Mouse (Mus musculus): Measurements from ENCODE around the gene Slc1a5. TPM values are rescaled to one million over a fixed set of nuclear protein-coding genes. Genes with fewer than 3 reads are reported as not detected.

Gene Slc1a5
- polyA plus RNA-seq, 1 experiment from 2014 or later = 8.8 TPM

- ATAC-seq (ENCODE audit: low read depth) = no peak
- WGBS = 26% methylated on average over 8 of the region's 8 CpGs
- Histone ChIP-seq H3K4me1 (replicated peaks) (peaks cover 5% of the 10 kb centered on the region; the same call in 1 of the 2 replicates), H3K36me3 (no peaks in the 10 kb centered on the region), H3K9ac (no peak overlapping the region), H3K27ac (replicated peaks) (no peak overlapping the region), H3K9me3 (no peaks in the 10 kb centered on the region), H3K4me3 (no peak overlapping the region), H3K27me3 (no peaks in the 10 kb centered on the region), H3K4me2 (no peak overlapping the region)
Observed at GRCm38 (mm10) chr7:16760292-16760691, 20.8 kb upstream of the Slc1a5 start.

GRCm38 (mm10) chr7:16761005-16761481 is 20.1 kb upstream of the Slc1a5 start:
- no peak overlapping the region for H3K27ac ChIP-seq (replicated peaks)
- H3K4me1 ChIP-seq (replicated peaks) = peaks cover 5% of the 10 kb centered on the region; the same call in 1 of the 2 replicates
- H3K9me3 ChIP-seq = no peaks in the 10 kb centered on the region
- H3K4me3 ChIP-seq = no peak overlapping the region
- no peak for ATAC-seq (ENCODE audit: low read depth)
- WGBS = 53% methylated on average over 10 of the region's 10 CpGs
- no peaks in the 10 kb centered on the region for H3K27me3 ChIP-seq
- no peaks in the 10 kb centered on the region for H3K36me3 ChIP-seq
- no peak overlapping the region for H3K4me2 ChIP-seq
- no peak overlapping the region for H3K9ac ChIP-seq

- H3K4me3 ChIP-seq = no peak overlapping the region
Observed at GRCm38 (mm10) chr7:16761630-16762029, 19.5 kb upstream of the Slc1a5 start.

GRCm38 (mm10) chr7:16763463-16764218 is 17.5 kb upstream of the Slc1a5 start:
- no peaks in the 10 kb centered on the region for H3K9me3 ChIP-seq

More at GRCm38 (mm10) chr7:16761630-16762029, 19.5 kb upstream of the Slc1a5 start:
- H3K27ac ChIP-seq (replicated peaks) = no peak overlapping the region
- no peak for ATAC-seq (ENCODE audit: low read depth)
- peaks cover 5% of the 10 kb centered on the region; the same call in 1 of the 2 replicates for H3K4me1 ChIP-seq (replicated peaks)
- H3K9me3 ChIP-seq = no peaks in the 10 kb centered on the region
- H3K27me3 ChIP-seq = no peaks in the 10 kb centered on the region
- no peak overlapping the region for H3K4me2 ChIP-seq
- no peaks in the 10 kb centered on the region for H3K36me3 ChIP-seq
- no peak overlapping the region for H3K9ac ChIP-seq
- 42% methylated on average over 5 of the region's 5 CpGs for WGBS

GRCm38 (mm10) chr7:16766443-16766842 is 14.7 kb upstream of the Slc1a5 start:
- H3K4me2 ChIP-seq = no peak overlapping the region
- H3K27me3 ChIP-seq = no peaks in the 10 kb centered on the region
- H3K9me3 ChIP-seq = no peaks in the 10 kb centered on the region; the same call in 1 of the 2 replicates
- no peak for ATAC-seq (ENCODE audit: low read depth)
- no peak overlapping the region for H3K4me3 ChIP-seq
- H3K9ac ChIP-seq = no peak overlapping the region
- WGBS = 17% methylated on average over 2 of the region's 2 CpGs
- no peak overlapping the region for H3K27ac ChIP-seq (replicated peaks)
- H3K4me1 ChIP-seq (replicated peaks) = no peaks in the 10 kb centered on the region; the same call in 1 of the 2 replicates
- H3K36me3 ChIP-seq = no peaks in the 10 kb centered on the region

More at GRCm38 (mm10) chr7:16763463-16764218, 17.5 kb upstream of the Slc1a5 start:
- Histone ChIP-seq H3K27ac (replicated peaks) (no peak overlapping the region), H3K36me3 (no peaks in the 10 kb centered on the region), H3K27me3 (no peaks in the 10 kb centered on the region), H3K4me1 (replicated peaks) (peaks cover 5% of the 10 kb centered on the region; the same call in 1 of the 2 replicates), H3K9ac (no peak overlapping the region), H3K4me3 (no peak overlapping the region), H3K4me2 (no peak overlapping the region)
- no peak for ATAC-seq (ENCODE audit: low read depth)
- WGBS = 88% methylated on average over 7 of the region's 7 CpGs

GRCm38 (mm10) chr7:16775888-16776287 is 5.3 kb upstream of the Slc1a5 start:
- Histone ChIP-seq H3K36me3 (no peaks in the 10 kb centered on the region), H3K27ac (replicated peaks) (no peak overlapping the region), H3K4me3 (no peak overlapping the region), H3K27me3 (no peaks in the 10 kb centered on the region), H3K4me1 (replicated peaks) (0 out of 2 replicates have a peak, but pooled peaks cover 3% of the 10 kb centered on the region), H3K4me2 (no peak overlapping the region), H3K9ac (no peak overlapping the region), H3K9me3 (0 out of 2 replicates have a peak, but pooled peaks cover 4% of the 10 kb centered on the region)
- WGBS = 62% methylated on average over 5 of the region's 5 CpGs
- no peak for ATAC-seq (ENCODE audit: low read depth)

GRCm38 (mm10) chr7:16780076-16780475 is 1.1 kb upstream of the Slc1a5 start:
- no peak overlapping the region for H3K9ac ChIP-seq
- H3K36me3 ChIP-seq = no peaks in the 10 kb centered on the region
- no peaks in the 10 kb centered on the region for H3K9me3 ChIP-seq
- no peak overlapping the region for H3K4me2 ChIP-seq
- WGBS = 71% methylated on average over 5 of the region's 5 CpGs
- H3K27ac ChIP-seq (replicated peaks) = no peak overlapping the region
- peaks cover 14% of the 10 kb centered on the region for H3K27me3 ChIP-seq
- ATAC-seq (ENCODE audit: low read depth) = no peak
- H3K4me1 ChIP-seq (replicated peaks) = peaks cover 41% of the 10 kb centered on the region
- H3K4me3 ChIP-seq = no peak overlapping the region

- H3K4me2 ChIP-seq = peak overlapping the region; percentile 97
- 1% methylated on average over 10 of the region's 10 CpGs for WGBS
- peak overlapping the region; percentile 70 for H3K9ac ChIP-seq
- H3K27me3 ChIP-seq = peaks cover 14% of the 10 kb centered on the region
- peak overlapping the region; percentile 52 for H3K4me3 ChIP-seq
- H3K9me3 ChIP-seq = no peaks in the 10 kb centered on the region
- ATAC-seq (ENCODE audit: low read depth) = peak; percentile 24
- no peaks in the 10 kb centered on the region for H3K36me3 ChIP-seq
- peaks cover 41% of the 10 kb centered on the region for H3K4me1 ChIP-seq (replicated peaks)
- H3K27ac ChIP-seq (replicated peaks) = no peak overlapping the region
Observed at GRCm38 (mm10) chr7:16781555-16781815, 345 bp downstream of the Slc1a5 start.

- Histone ChIP-seq H3K4me2 (peak overlapping the region; percentile 97), H3K36me3 (no peaks in the 10 kb centered on the region), H3K4me3 (peak overlapping the region; percentile 52), H3K27me3 (peaks cover 14% of the 10 kb centered on the region), H3K27ac (replicated peaks) (no peak overlapping the region), H3K9me3 (no peaks in the 10 kb centered on the region), H3K4me1 (replicated peaks) (peaks cover 41% of the 10 kb centered on the region), H3K9ac (peak overlapping the region; percentile 70)
- ATAC-seq (ENCODE audit: low read depth) = peak; percentile 29
- WGBS = under 1% methylated on average over 60 of the region's 60 CpGs
Observed at GRCm38 (mm10) chr7:16781816-16782554, 845 bp downstream of the Slc1a5 start.

- Histone ChIP-seq H3K4me3 (peak overlapping the region; percentile 52), H3K9me3 (no peaks in the 10 kb centered on the region), H3K4me2 (peak overlapping the region; percentile 97), H3K36me3 (no peaks in the 10 kb centered on the region), H3K27ac (replicated peaks) (no peak overlapping the region), H3K9ac (peak overlapping the region; percentile 70), H3K27me3 (peaks cover 14% of the 10 kb centered on the region), H3K4me1 (replicated peaks) (peaks cover 41% of the 10 kb centered on the region)
- ATAC-seq (ENCODE audit: low read depth) = no peak
- 6% methylated on average over 11 of the region's 11 CpGs for whole genome bisulfite sequencing
Observed at GRCm38 (mm10) chr7:16782555-16783125, 1.5 kb downstream of the Slc1a5 start.

- H3K4me2 ChIP-seq = peak overlapping the region; percentile 97
- no peak for ATAC-seq (ENCODE audit: low read depth)
- H3K4me1 ChIP-seq (replicated peaks) = peaks cover 41% of the 10 kb centered on the region
- WGBS = 20% methylated on average over 10 of the region's 10 CpGs
- peaks cover 14% of the 10 kb centered on the region for H3K27me3 ChIP-seq
- H3K9me3 ChIP-seq = no peaks in the 10 kb centered on the region
- H3K4me3 ChIP-seq = peak overlapping the region; percentile 52; the same call in 1 of the 2 replicates
- H3K36me3 ChIP-seq = no peaks in the 10 kb centered on the region
- H3K27ac ChIP-seq (replicated peaks) = no peak overlapping the region
- H3K9ac ChIP-seq = peak overlapping the region; percentile 22
Observed at GRCm38 (mm10) chr7:16783224-16783688, 2.1 kb downstream of the Slc1a5 start.

Data from neural tube, embryonic 13.5 days (tissue).